Mouse (Mus musculus) T-helper 2 cell (primary cell): ENCODE data around the gene Efcab11.
"Not testable (repeated sequence)": the region's sequence is repeated elsewhere in the genome, so short reads cannot be mapped to it uniquely, and the experiment has no call there.

ENCODE experiments used
- in situ Hi-C: fragments of 300-600 bp; cut with MboI, MseI; formaldehyde crosslinking; loops from one replicate; pipeline ENCODE4 v1.15.1; 2025; ENCODE audit warnings: high pct_unique_total_duplicates

Efcab11 gene

GRCm38 (mm10) chr12:99815244-99815643 lies 69.0 kb downstream of the Efcab11 start:
- in situ Hi-C loops, result no loop called here

GRCm38 (mm10) chr12:99807891-99808290 lies 76.3 kb downstream of the Efcab11 start:
- in situ Hi-C loops, result no loop called here

GRCm38 (mm10) chr12:99806741-99807140 lies 77.5 kb downstream of the Efcab11 start:
- in situ Hi-C loops, result not testable (repeated sequence)

- in situ Hi-C loops, result no loop called here
Measured at GRCm38 (mm10) chr12:99795921-99796320, 88.3 kb downstream of the Efcab11 start.

- in situ Hi-C loops, result no loop called here
Measured at GRCm38 (mm10) chr12:99794792-99795620, 89.2 kb downstream of the Efcab11 start.

- in situ Hi-C loops, result no loop called here
Measured at GRCm38 (mm10) chr12:99794158-99794515, 90.1 kb downstream of the Efcab11 start.

- in situ Hi-C loops, result no loop called here
Measured at GRCm38 (mm10) chr12:99793465-99794157, 90.6 kb downstream of the Efcab11 start.

GRCm38 (mm10) chr12:99789283-99789960 lies 94.8 kb downstream of the Efcab11 start:
- in situ Hi-C loops, result no loop called here

- in situ Hi-C loops, result no loop called here
Measured at GRCm38 (mm10) chr12:99781774-99782173, 102.5 kb downstream of the Efcab11 start.

GRCm38 (mm10) chr12:99780396-99780795 lies 103.8 kb downstream of the Efcab11 start:
- in situ Hi-C loops, result no loop called here

GRCm38 (mm10) chr12:99779908-99780307 lies 104.3 kb downstream of the Efcab11 start:
- in situ Hi-C loops, result no loop called here

- in situ Hi-C loops, result no loop called here
Measured at GRCm38 (mm10) chr12:99776497-99777139, 107.6 kb downstream of the Efcab11 start.

- in situ Hi-C loops, result no loop called here
Measured at GRCm38 (mm10) chr12:99774864-99775263, 109.4 kb downstream of the Efcab11 start.

GRCm38 (mm10) chr12:99773636-99774193 lies 110.5 kb downstream of the Efcab11 start:
- in situ Hi-C loops, result no loop called here

- in situ Hi-C loops, result no loop called here
Measured at GRCm38 (mm10) chr12:99771018-99771417, 113.2 kb downstream of the Efcab11 start.

GRCm38 (mm10) chr12:99769626-99770025 lies 114.6 kb downstream of the Efcab11 start:
- in situ Hi-C loops, result no loop called here

- in situ Hi-C loops, result no loop called here
Measured at GRCm38 (mm10) chr12:99767691-99768090, 116.5 kb downstream of the Efcab11 start.

GRCm38 (mm10) chr12:99765979-99766378 lies 118.3 kb downstream of the Efcab11 start:
- in situ Hi-C loops, result no loop called here

- in situ Hi-C loops, result no loop called here
Measured at GRCm38 (mm10) chr12:99764053-99764452, 120.2 kb downstream of the Efcab11 start.

GRCm38 (mm10) chr12:99757754-99758526 lies 126.3 kb downstream of the Efcab11 start:
- in situ Hi-C loops, result no loop called here
